15 mouse cellular contexts compared by ENCODE assay signal in genomic region chr16:52597181-52597580, GRCm38 (mm10).
DNase-seq lines count a peak whose midpoint lies in the region; ATAC-seq and TF ChIP-seq lines count a peak whose summit lies in the region.
"Had no signal": no experiment of that assay in that cellular context is flagged by ENCODE, and none has a peak within 500 bp of the region (broad histone marks: within the 10 kb centered on the region; RNA-seq: fewer than 3 reads in every experiment).

No protein-coding gene starts in this region.

- H3K9ac ChIP-seq in hindbrain, postnatal 0 days (replicated peaks; ENCODE audit: low read length): no peak overlapping the region
- no peak overlapping the region for H3K9ac ChIP-seq in intestine, postnatal 0 days (ENCODE audit: low read depth, low read length)
- H3K9ac ChIP-seq: embryonic facial prominence, embryonic 12.5 days; forebrain, embryonic 15.5 days; heart, embryonic 13.5 days had no signal

- DNase-seq in cerebellum, postnatal 10 days: peak; percentile 19 to 28
- DNase-seq in cerebellum, postnatal 25 days: no peak
- DNase-seq in hindbrain, postnatal 0 days (ENCODE audit: low spot score): peak; percentile 47
- no peak for DNase-seq in hindbrain, embryonic 10.5 days (ENCODE audit: low spot score)
- DNase-seq in retina, postnatal 1 day: peak; percentile 22
- DNase-seq in retina, embryonic 14.5 days (ENCODE audit: low spot score): no peak
- DNase-seq: adrenal gland, postnatal 10 days; cerebellum, adult 18-20 months; gastrocnemius, postnatal 36 days; heart, adult 11 months; heart, postnatal 36 days had no signal

- H3K4me2 ChIP-seq in hindbrain, postnatal 0 days (ENCODE audit: low read depth, low read length): no peak overlapping the region
- H3K4me2 ChIP-seq in intestine, postnatal 0 days (replicated peaks; ENCODE audit: low read depth): no peak overlapping the region
- H3K4me2 ChIP-seq: embryonic facial prominence, embryonic 12.5 days; forebrain, embryonic 15.5 days; heart, embryonic 13.5 days had no signal

- H3K27ac ChIP-seq in hindbrain, postnatal 0 days: no peak overlapping the region
- H3K27ac ChIP-seq in hindbrain, embryonic 10.5 days: no peak overlapping the region
- H3K27ac ChIP-seq in intestine, postnatal 0 days (ENCODE audit: low read depth, low read length): no peak overlapping the region
- H3K27ac ChIP-seq: embryonic facial prominence, embryonic 12.5 days; forebrain, embryonic 15.5 days; heart, embryonic 13.5 days had no signal

- ATAC-seq in hindbrain, postnatal 0 days: 0 out of 2 replicates have a peak, but pooled peaks have one; percentile 55
- ATAC-seq in intestine, postnatal 0 days: no peak
- ATAC-seq: forebrain, embryonic 15.5 days had no signal

- H3K9me3 ChIP-seq in hindbrain, postnatal 0 days (ENCODE audit: low read length): no peaks in the 10 kb centered on the region
- no peaks in the 10 kb centered on the region for H3K9me3 ChIP-seq in hindbrain, embryonic 10.5 days
- H3K9me3 ChIP-seq in intestine, postnatal 0 days (ENCODE audit: control insufficient read depth): no peaks in the 10 kb centered on the region
- H3K9me3 ChIP-seq: embryonic facial prominence, embryonic 12.5 days; forebrain, embryonic 15.5 days; heart, embryonic 13.5 days had no signal

- 65% methylated on average over 7 of the region's 7 CpGs for WGBS in hindbrain, postnatal 0 days
- 84% methylated on average over 7 of the region's 7 CpGs for WGBS in hindbrain, embryonic 10.5 days
- WGBS in intestine, postnatal 0 days: 67% methylated on average over 7 of the region's 7 CpGs

- no peaks in the 10 kb centered on the region for H3K4me1 ChIP-seq in hindbrain, postnatal 0 days (ENCODE audit: insufficient read depth, low read length)
- no peaks in the 10 kb centered on the region for H3K4me1 ChIP-seq in hindbrain, embryonic 10.5 days (replicated peaks)
- no peaks in the 10 kb centered on the region for H3K4me1 ChIP-seq in intestine, postnatal 0 days (replicated peaks; ENCODE audit: control insufficient read depth, insufficient read depth, low read length)

- H3K27me3 ChIP-seq in hindbrain, postnatal 0 days (ENCODE audit: insufficient read depth, low read length): no peaks in the 10 kb centered on the region
- H3K27me3 ChIP-seq in hindbrain, embryonic 10.5 days (ENCODE audit: insufficient read depth, poor library complexity, severe bottlenecking): no peaks in the 10 kb centered on the region
- no peaks in the 10 kb centered on the region for H3K27me3 ChIP-seq in intestine, postnatal 0 days (replicated peaks; ENCODE audit: control insufficient read depth, insufficient read depth, low read length)
- H3K27me3 ChIP-seq: embryonic facial prominence, embryonic 12.5 days; forebrain, embryonic 15.5 days; heart, embryonic 13.5 days had no signal

- no peak overlapping the region for H3K4me3 ChIP-seq in hindbrain, postnatal 0 days (ENCODE audit: low read length)
- no peak overlapping the region for H3K4me3 ChIP-seq in hindbrain, embryonic 10.5 days
- no peak overlapping the region for H3K4me3 ChIP-seq in intestine, postnatal 0 days (ENCODE audit: low read depth, low read length)
- H3K4me3 ChIP-seq: embryonic facial prominence, embryonic 12.5 days; forebrain, embryonic 15.5 days; heart, embryonic 13.5 days had no signal

- no peak for TF ChIP-seq CTCF in hindbrain, postnatal 0 days (IDR thresholded peaks at IDR 0.05; ENCODE audit: low read depth)
- TF ChIP-seq CTCF in intestine, postnatal 0 days (IDR thresholded peaks at IDR 0.05; ENCODE audit: low read depth): no peak

- no peaks in the 10 kb centered on the region for H3K36me3 ChIP-seq in hindbrain, postnatal 0 days (ENCODE audit: insufficient read depth, low read length)
- no peaks in the 10 kb centered on the region for H3K36me3 ChIP-seq in hindbrain, embryonic 10.5 days
- no peaks in the 10 kb centered on the region for H3K36me3 ChIP-seq in intestine, postnatal 0 days (ENCODE audit: control insufficient read depth, insufficient read depth)
- H3K36me3 ChIP-seq: embryonic facial prominence, embryonic 12.5 days; forebrain, embryonic 15.5 days; heart, embryonic 13.5 days had no signal

Comparison
In these comparisons a context has a peak if more than half of its experiments do, and no peak if none do; other contexts are left out.
1. DNase-seq: peak in cerebellum, postnatal 10 days (2 of 2), hindbrain, postnatal 0 days (single experiment) and retina, postnatal 1 day (single experiment); none in cerebellum, postnatal 25 days (0 of 2), hindbrain, embryonic 10.5 days (single experiment) and retina, embryonic 14.5 days (single experiment).